Mouse (Mus musculus) limb, embryonic 11.5 days (tissue): ENCODE data around the gene Slc38a4. TPM values are rescaled to one million over a fixed set of nuclear protein-coding genes. Genes with fewer than 3 reads are reported as not detected.
A peak's percentile ranks its signal among the peaks of the same experiment; 100 is the strongest.

Source experiments
- ATAC-seq: fragments of 200-750 bp; cut with Nextera tagmentation; 2 replicates; pipeline ENCODE4 v1.8.0; 2017; ENCODE audit warnings: low read depth; ENCODE audit not compliant: insufficient number of reproducible peaks, low FRiP score, low TSS enrichment
- DNase-seq: peaks from one replicate; pipeline ENCODE4 v3.0.0-alpha.2; 2015; ENCODE audit warnings: low spot score
- H3K27ac ChIP-seq: fragments of 300-500 bp; sonication (generic); replicated peaks from 2 replicates; pipeline ENCODE4 v1.5.1; 2014; ENCODE audit warnings: low read depth, mild to moderate bottlenecking, low read length
- H3K27me3 ChIP-seq: fragments of 300-500 bp; sonication (generic); 2 replicates; pipeline ENCODE4 v1.6.1; 2014; ENCODE audit warnings: mild to moderate bottlenecking, low read length, mixed read lengths; ENCODE audit not compliant: control insufficient read depth, insufficient read depth
- H3K36me3 ChIP-seq: fragments of 300-500 bp; sonication (generic); 2 replicates; pipeline ENCODE4 v1.6.1; 2014; ENCODE audit warnings: mild to moderate bottlenecking, low read length, moderate library complexity, mixed read lengths; ENCODE audit not compliant: control insufficient read depth, insufficient read depth
- H3K4me1 ChIP-seq: fragments of 300-500 bp; sonication (generic); 2 replicates; pipeline ENCODE4 v1.6.1; 2014; ENCODE audit warnings: low read length, mixed read lengths; ENCODE audit not compliant: control insufficient read depth, insufficient read depth
- H3K4me2 ChIP-seq: fragments of 300-500 bp; sonication (generic); 2 replicates; pipeline ENCODE4 v1.6.1; 2014; ENCODE audit warnings: low read depth, mild to moderate bottlenecking, moderate library complexity; ENCODE audit not compliant: severe bottlenecking
- H3K4me3 ChIP-seq: fragments of 300-500 bp; sonication (generic); 2 replicates; pipeline ENCODE4 v1.5.1; 2014; ENCODE audit warnings: low read depth, low read length
- H3K9ac ChIP-seq: fragments of 300-500 bp; sonication (generic); 2 replicates; pipeline ENCODE4 v1.6.1; 2014; ENCODE audit warnings: mild to moderate bottlenecking, low read length
- H3K9me3 ChIP-seq: fragments of 300-500 bp; sonication (generic); 2 replicates; pipeline ENCODE4 v1.6.1; 2016; ENCODE audit warnings: low read length; ENCODE audit not compliant: control insufficient read depth
- WGBS: fragments of 180-500 bp; shearing (Covaris S2); extraction: QIAGEN DNeasy Blood & Tissue Kit; methylation state at CpG from one replicate; pipeline ENCODE4 v1.1.7; 2014; 5-methylcytosine and 5-hydroxymethylcytosine counted together
- polyA plus RNA-seq: library from polyadenylated mRNA; unstranded; fragments of >200 nt; fragmentation: Nextera tagmentation; extraction: Ambion mirVana; gene quantifications from 2 replicates; pipeline ENCODE4 v1.2.1, GENCODE M21; 2014

Gene Slc38a4
- polyA plus RNA-seq, 1 experiment from 2014 or later: 73.8 TPM

GRCm38 (mm10) chr15:97049281-97049841 is 6.4 kb downstream of the Slc38a4 start:
- no peak overlapping the region for H3K27ac ChIP-seq
- H3K27me3 ChIP-seq: no peaks in the 10 kb centered on the region
- DNase-seq: peak; percentile 34
- no peak overlapping the region for H3K4me2 ChIP-seq
- 55% methylated on average over 11 of the region's 11 CpGs for WGBS
- no peaks in the 10 kb centered on the region for H3K36me3 ChIP-seq
- H3K9ac ChIP-seq: no peak overlapping the region
- H3K9me3 ChIP-seq: no peaks in the 10 kb centered on the region; the same call in 1 of the 2 replicates
- H3K4me3 ChIP-seq: no peak overlapping the region
- H3K4me1 ChIP-seq: peaks cover 7% of the 10 kb centered on the region
- no peak for ATAC-seq

- Histone ChIP-seq H3K4me3 (no peak overlapping the region), H3K4me1 (peaks cover 7% of the 10 kb centered on the region), H3K27me3 (no peaks in the 10 kb centered on the region), H3K27ac (no peak overlapping the region), H3K9ac (no peak overlapping the region), H3K9me3 (no peaks in the 10 kb centered on the region), H3K4me2 (no peak overlapping the region), H3K36me3 (no peaks in the 10 kb centered on the region)
- DNase-seq: no peak
- ATAC-seq: no peak
- 89% methylated on average over 5 of the region's 5 CpGs for WGBS
Observed at GRCm38 (mm10) chr15:97048267-97048666, 7.5 kb downstream of the Slc38a4 start.

DNA sequence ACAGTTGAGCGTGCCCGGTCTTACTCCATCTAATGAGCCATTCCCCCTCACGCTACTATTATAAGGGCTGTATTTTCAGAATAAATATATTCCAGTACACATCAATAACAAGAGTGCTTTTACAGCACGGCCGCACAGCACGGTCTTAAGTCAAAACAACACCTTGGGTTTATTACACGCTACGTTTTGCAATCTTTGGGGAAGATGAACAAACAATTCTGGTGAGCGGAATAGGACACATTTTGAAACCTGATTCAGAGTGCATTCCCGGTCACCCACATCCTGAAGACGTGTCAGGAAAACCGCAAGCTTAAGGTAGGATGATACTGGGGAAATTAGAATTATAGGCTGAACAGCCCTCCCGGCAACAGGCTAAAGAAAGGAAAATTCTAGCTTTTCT is 11.8 kb downstream of the Slc38a4 start:
- 0 out of 2 replicates have a peak, but pooled peaks cover 2% of the 10 kb centered on the region for H3K4me1 ChIP-seq
- H3K4me2 ChIP-seq: no peak overlapping the region
- DNase-seq: no peak
- H3K9ac ChIP-seq: no peak overlapping the region
- 90% methylated on average over 13 of the region's 13 CpGs for WGBS
- no peak for ATAC-seq
- H3K27ac ChIP-seq: no peak overlapping the region
- no peaks in the 10 kb centered on the region for H3K27me3 ChIP-seq
- H3K4me3 ChIP-seq: no peak overlapping the region
- no peaks in the 10 kb centered on the region for H3K9me3 ChIP-seq
- no peaks in the 10 kb centered on the region for H3K36me3 ChIP-seq

- H3K9me3 ChIP-seq: no peaks in the 10 kb centered on the region
Observed at GRCm38 (mm10) chr15:97042001-97042491, 13.7 kb downstream of the Slc38a4 start.

DNA sequence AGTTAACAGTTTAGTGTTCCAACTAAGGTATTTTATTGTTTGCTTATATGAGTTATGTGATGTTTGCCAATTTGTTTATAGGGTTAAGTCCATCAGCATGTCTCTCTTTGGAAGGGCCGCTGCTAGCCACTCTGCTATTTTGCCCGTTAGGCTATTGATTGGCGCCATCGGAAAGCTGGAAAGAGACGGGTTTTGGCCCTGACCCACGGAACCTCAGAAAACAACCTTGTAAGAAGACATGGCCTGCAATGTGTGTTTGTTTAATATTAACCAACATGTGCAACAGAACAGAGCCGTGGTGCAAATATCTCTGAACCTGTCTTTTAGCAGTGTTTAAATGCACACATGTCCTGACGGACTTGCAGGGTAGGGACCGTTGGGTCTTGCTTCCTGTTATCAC is 14.6 kb downstream of the Slc38a4 start:
- Histone ChIP-seq H3K27ac (no peak overlapping the region), H3K9me3 (no peaks in the 10 kb centered on the region), H3K36me3 (no peaks in the 10 kb centered on the region), H3K9ac (no peak overlapping the region), H3K4me2 (no peak overlapping the region), H3K4me1 (0 out of 2 replicates have a peak, but pooled peaks cover 2% of the 10 kb centered on the region), H3K27me3 (no peaks in the 10 kb centered on the region), H3K4me3 (no peak overlapping the region)
- DNase-seq (no peak), ATAC-seq (no peak)
- 92% methylated on average over 9 of the region's 9 CpGs for WGBS

More at GRCm38 (mm10) chr15:97042001-97042491, 13.7 kb downstream of the Slc38a4 start:
- Histone ChIP-seq H3K4me3 (no peak overlapping the region), H3K4me2 (no peak overlapping the region), H3K27me3 (no peaks in the 10 kb centered on the region), H3K9ac (no peak overlapping the region), H3K36me3 (no peaks in the 10 kb centered on the region), H3K27ac (no peak overlapping the region), H3K4me1 (0 out of 2 replicates have a peak, but pooled peaks cover 2% of the 10 kb centered on the region)
- DNase-seq (no peak), ATAC-seq (no peak)
- 57% methylated on average over 7 of the region's 7 CpGs for WGBS

- WGBS: 96% methylated on average over 8 of the region's 8 CpGs
- ATAC-seq (no peak), DNase-seq (no peak)
- Histone ChIP-seq H3K4me2 (no peak overlapping the region), H3K27ac (no peak overlapping the region), H3K9ac (no peak overlapping the region), H3K4me1 (peaks cover 6% of the 10 kb centered on the region), H3K4me3 (no peak overlapping the region), H3K9me3 (no peaks in the 10 kb centered on the region), H3K27me3 (no peaks in the 10 kb centered on the region), H3K36me3 (no peaks in the 10 kb centered on the region)
Observed at GRCm38 (mm10) chr15:97037710-97038109, 18.0 kb downstream of the Slc38a4 start.

GRCm38 (mm10) chr15:97035892-97036291 is 19.9 kb downstream of the Slc38a4 start:
- Histone ChIP-seq H3K9ac (no peak overlapping the region), H3K27ac (no peak overlapping the region), H3K4me1 (peaks cover 4% of the 10 kb centered on the region), H3K4me2 (no peak overlapping the region), H3K36me3 (no peaks in the 10 kb centered on the region), H3K9me3 (no peaks in the 10 kb centered on the region), H3K27me3 (no peaks in the 10 kb centered on the region), H3K4me3 (no peak overlapping the region)
- DNase-seq (no peak), ATAC-seq (no peak)
- WGBS: 78% methylated on average over 6 of the region's 6 CpGs

DNA sequence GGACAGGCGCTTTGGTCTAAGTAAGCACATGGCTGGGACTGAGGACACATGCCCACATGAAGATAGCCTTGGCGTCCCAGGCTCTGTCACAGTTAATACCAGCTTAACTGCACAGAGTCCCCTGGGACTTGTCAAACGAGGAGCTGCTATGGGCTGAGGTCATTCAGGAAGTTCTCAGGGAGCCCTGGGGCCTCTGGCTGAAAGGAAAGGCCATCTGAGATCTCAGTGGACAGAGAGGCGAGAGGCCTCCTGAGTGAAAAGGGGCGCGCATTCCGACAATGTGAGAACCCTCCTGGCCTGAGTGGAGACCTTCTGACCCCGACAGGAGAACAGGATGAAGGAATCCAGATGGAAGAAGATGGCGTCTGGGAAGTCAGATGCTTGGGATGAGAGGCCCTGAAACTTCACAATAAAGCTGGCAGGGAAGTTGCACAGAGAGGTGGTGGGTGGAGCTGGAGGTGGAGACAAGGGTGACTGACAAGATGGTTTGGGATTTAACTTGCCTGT is 22.2 kb downstream of the Slc38a4 start:
- no peaks in the 10 kb centered on the region for H3K27me3 ChIP-seq
- H3K27ac ChIP-seq: peak overlapping the region; percentile 15; the same call in 1 of the 2 replicates
- no peaks in the 10 kb centered on the region for H3K36me3 ChIP-seq
- H3K4me1 ChIP-seq: peaks cover 4% of the 10 kb centered on the region
- DNase-seq: peak; percentile 36
- no peak overlapping the region for H3K9ac ChIP-seq
- H3K4me2 ChIP-seq: no peak overlapping the region
- H3K9me3 ChIP-seq: no peaks in the 10 kb centered on the region
- H3K4me3 ChIP-seq: no peak overlapping the region
- no peak for ATAC-seq
- 28% methylated on average over 9 of the region's 9 CpGs for WGBS
